Mouse (Mus musculus) kidney, embryonic 16.5 days (tissue): ENCODE results near the gene Gm17657. TPM values are rescaled to one million over a fixed set of nuclear protein-coding genes. Genes with fewer than 3 reads are reported as not detected.
A peak's percentile ranks its signal among the peaks of the same experiment; 100 is the strongest.
"Not testable (repeated sequence)": the region's sequence is repeated elsewhere in the genome, so short reads cannot be mapped to it uniquely, and the experiment has no call there.

Experiments used
- ATAC-seq: fragments of 200-750 bp; cut with Nextera tagmentation; 2 replicates; pipeline ENCODE4 v1.8.0; 2017; ENCODE audit warnings: moderate TSS enrichment; ENCODE audit not compliant: low FRiP score, low TSS enrichment
- H3K27ac ChIP-seq: fragments of 300-500 bp; sonication (generic); 2 replicates; pipeline ENCODE4 v1.5.1; 2014; ENCODE audit warnings: low read length
- H3K27me3 ChIP-seq: fragments of 300-500 bp; sonication (generic); 2 replicates; pipeline ENCODE4 v1.6.1; 2014; ENCODE audit warnings: low read length, control low read depth, mixed read lengths; ENCODE audit not compliant: insufficient read depth
- H3K36me3 ChIP-seq: fragments of 300-500 bp; sonication (generic); 2 replicates; pipeline ENCODE4 v1.6.1; 2014; ENCODE audit warnings: low read length, control low read depth, mixed read lengths; ENCODE audit not compliant: insufficient read depth
- H3K4me1 ChIP-seq: fragments of 300-500 bp; sonication (generic); 2 replicates; pipeline ENCODE4 v1.6.1; 2014; ENCODE audit warnings: low read length, control low read depth, mixed read lengths; ENCODE audit not compliant: insufficient read depth
- H3K4me2 ChIP-seq: fragments of 300-500 bp; sonication (generic); replicated peaks from 2 replicates; pipeline ENCODE4 v1.6.1; 2014; ENCODE audit warnings: low read depth, low read length
- H3K4me3 ChIP-seq: fragments of 300-500 bp; sonication (generic); 2 replicates; pipeline ENCODE4 v1.5.1; 2014; ENCODE audit warnings: mild to moderate bottlenecking, low read length
- H3K9ac ChIP-seq: fragments of 300-500 bp; sonication (generic); replicated peaks from 2 replicates; pipeline ENCODE4 v1.6.1; 2014; ENCODE audit warnings: low read length
- H3K9me3 ChIP-seq: fragments of 300-500 bp; sonication (generic); 2 replicates; pipeline ENCODE4 v1.6.1; 2016; ENCODE audit warnings: low read length, control low read depth
- WGBS: fragments of 180-500 bp; shearing (Covaris S2); extraction: QIAGEN DNeasy Blood & Tissue Kit; methylation state at CpG from one replicate; pipeline ENCODE4 v1.1.7; 2014; 5-methylcytosine and 5-hydroxymethylcytosine counted together
- polyA plus RNA-seq: library from polyadenylated mRNA; unstranded; fragments of >200 nt; fragmentation: Nextera tagmentation; extraction: Ambion mirVana; gene quantifications from 2 replicates; pipeline ENCODE4 v1.2.1, GENCODE M21; 2015

Gene Gm17657
- polyA plus RNA-seq, 1 experiment from 2014 or later, result not detected

- no peak for ATAC-seq
- Histone ChIP-seq H3K9me3 (no peaks in the 10 kb centered on the region), H3K4me3 (no peak overlapping the region)
Observed at GRCm38 (mm10) chr17:29510691-29511090, 38.7 kb downstream of the Gm17657 start.

DNA sequence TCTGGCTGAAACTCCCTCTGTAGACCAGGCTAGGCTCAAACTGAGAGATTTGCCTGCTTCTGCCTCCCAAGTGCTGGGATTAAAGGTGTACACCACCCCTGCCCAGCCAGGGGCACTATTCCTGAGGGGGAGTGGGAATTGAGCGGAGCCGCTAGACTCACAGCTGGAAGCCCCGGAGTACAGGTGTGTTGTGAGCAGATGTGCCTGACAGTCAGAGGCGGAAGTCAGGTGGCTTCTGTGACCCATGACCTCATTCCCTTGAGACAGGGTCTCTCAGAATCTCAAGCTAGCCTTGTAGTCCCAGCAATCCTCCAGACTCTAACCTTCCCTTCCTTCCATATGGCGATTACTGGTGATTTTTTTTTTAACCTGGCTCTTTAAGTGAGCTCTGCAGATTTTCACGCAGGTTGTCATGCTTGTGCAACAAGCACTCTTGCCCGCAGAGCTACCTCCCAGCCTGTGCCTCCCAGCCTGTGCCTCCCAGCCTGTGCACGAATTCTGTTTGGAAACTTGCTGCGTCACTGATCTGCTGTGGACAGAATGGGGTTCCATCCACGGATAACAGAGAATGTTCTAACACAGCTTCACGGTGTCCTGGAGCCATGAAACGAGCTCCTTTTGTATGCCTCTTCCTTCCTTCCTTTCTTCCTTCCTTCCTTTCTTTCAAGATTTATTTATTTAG, 40.4 kb downstream of the Gm17657 start:
- no peaks in the 10 kb centered on the region for H3K36me3 ChIP-seq
- no peaks in the 10 kb centered on the region for H3K9me3 ChIP-seq
- no peak overlapping the region for H3K9ac ChIP-seq
- no peaks in the 10 kb centered on the region for H3K27me3 ChIP-seq
- H3K4me2 ChIP-seq, result no peak overlapping the region
- no peak overlapping the region for H3K27ac ChIP-seq
- ATAC-seq, result no peak
- H3K4me3 ChIP-seq, result no peak overlapping the region
- peaks cover 3% of the 10 kb centered on the region; the same call in 1 of the 2 replicates for H3K4me1 ChIP-seq
- 71% methylated on average over 12 of the region's 12 CpGs for WGBS

More at GRCm38 (mm10) chr17:29510691-29511090, 38.7 kb downstream of the Gm17657 start:
- peaks cover 3% of the 10 kb centered on the region; the same call in 1 of the 2 replicates for H3K4me1 ChIP-seq
- H3K9ac ChIP-seq, result no peak overlapping the region
- H3K4me2 ChIP-seq, result no peak overlapping the region
- H3K27ac ChIP-seq, result no peak overlapping the region
- H3K27me3 ChIP-seq, result no peaks in the 10 kb centered on the region
- WGBS, result 52% methylated on average over 8 of the region's 8 CpGs
- H3K36me3 ChIP-seq, result no peaks in the 10 kb centered on the region

GRCm38 (mm10) chr17:29503700-29504099, 45.7 kb downstream of the Gm17657 start:
- no peak overlapping the region for H3K9ac ChIP-seq
- peak overlapping the region; percentile 51; the same call in 1 of the 2 replicates for H3K4me2 ChIP-seq
- H3K4me1 ChIP-seq, result peaks cover 12% of the 10 kb centered on the region
- 84% methylated on average over 5 of the region's 5 CpGs for WGBS
- no peak for ATAC-seq
- H3K27ac ChIP-seq, result no peak overlapping the region
- H3K4me3 ChIP-seq, result no peak overlapping the region
- H3K27me3 ChIP-seq, result no peaks in the 10 kb centered on the region
- H3K36me3 ChIP-seq, result no peaks in the 10 kb centered on the region
- no peaks in the 10 kb centered on the region for H3K9me3 ChIP-seq

GRCm38 (mm10) chr17:29502669-29503665, 46.5 kb downstream of the Gm17657 start:
- H3K27ac ChIP-seq, result peak overlapping the region; percentile 51; the same call in 1 of the 2 replicates
- no peaks in the 10 kb centered on the region for H3K36me3 ChIP-seq
- peak overlapping the region; percentile 51 for H3K4me2 ChIP-seq
- 12% methylated on average over 32 of the region's 32 CpGs for WGBS
- H3K9ac ChIP-seq, result peak overlapping the region; percentile 32; the same call in 1 of the 2 replicates
- H3K9me3 ChIP-seq, result no peaks in the 10 kb centered on the region
- H3K4me3 ChIP-seq, result peak overlapping the region; percentile 32
- no peaks in the 10 kb centered on the region for H3K27me3 ChIP-seq
- ATAC-seq, result no peak
- H3K4me1 ChIP-seq, result peaks cover 12% of the 10 kb centered on the region

DNA sequence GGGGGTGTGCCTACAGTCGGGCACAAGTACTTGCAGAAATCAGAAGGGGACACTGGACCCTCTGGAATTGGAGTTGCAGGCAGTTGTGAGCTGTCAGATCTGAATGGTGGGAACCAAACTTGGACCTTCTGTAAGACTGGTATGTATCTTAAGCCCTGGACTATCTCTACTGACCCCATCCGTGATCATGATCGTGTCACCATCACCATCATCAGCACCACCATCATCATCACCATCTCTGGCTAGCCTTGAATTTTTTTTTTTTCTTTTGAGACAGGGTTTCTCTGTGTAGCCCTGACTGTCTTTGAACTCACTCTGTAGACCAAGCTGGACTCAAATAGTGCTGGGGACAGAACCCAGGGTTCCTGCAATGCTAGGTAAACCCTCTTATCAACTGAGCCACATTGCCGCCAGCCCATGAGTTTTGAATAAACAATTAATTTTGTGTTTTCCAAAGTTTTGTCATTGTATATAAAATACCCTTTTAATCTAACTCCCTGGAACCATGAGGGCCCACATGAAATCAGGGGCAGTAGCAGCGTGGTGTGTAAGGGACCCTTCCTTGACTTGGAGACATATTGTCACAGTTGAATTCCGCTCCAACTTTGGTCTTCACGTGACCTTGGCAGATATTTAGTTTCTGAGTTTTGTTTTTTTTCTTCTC, 47.3 kb downstream of the Gm17657 start:
- ATAC-seq, result no peak
- Histone ChIP-seq H3K9me3 (no peaks in the 10 kb centered on the region), H3K27me3 (no peaks in the 10 kb centered on the region), H3K4me1 (peaks cover 12% of the 10 kb centered on the region), H3K9ac (no peak overlapping the region), H3K4me2 (peak overlapping the region; percentile 51), H3K4me3 (no peak overlapping the region), H3K27ac (peak overlapping the region; percentile 40; the same call in 1 of the 2 replicates), H3K36me3 (no peaks in the 10 kb centered on the region)
- 66% methylated on average over 7 of the region's 7 CpGs for WGBS

DNA sequence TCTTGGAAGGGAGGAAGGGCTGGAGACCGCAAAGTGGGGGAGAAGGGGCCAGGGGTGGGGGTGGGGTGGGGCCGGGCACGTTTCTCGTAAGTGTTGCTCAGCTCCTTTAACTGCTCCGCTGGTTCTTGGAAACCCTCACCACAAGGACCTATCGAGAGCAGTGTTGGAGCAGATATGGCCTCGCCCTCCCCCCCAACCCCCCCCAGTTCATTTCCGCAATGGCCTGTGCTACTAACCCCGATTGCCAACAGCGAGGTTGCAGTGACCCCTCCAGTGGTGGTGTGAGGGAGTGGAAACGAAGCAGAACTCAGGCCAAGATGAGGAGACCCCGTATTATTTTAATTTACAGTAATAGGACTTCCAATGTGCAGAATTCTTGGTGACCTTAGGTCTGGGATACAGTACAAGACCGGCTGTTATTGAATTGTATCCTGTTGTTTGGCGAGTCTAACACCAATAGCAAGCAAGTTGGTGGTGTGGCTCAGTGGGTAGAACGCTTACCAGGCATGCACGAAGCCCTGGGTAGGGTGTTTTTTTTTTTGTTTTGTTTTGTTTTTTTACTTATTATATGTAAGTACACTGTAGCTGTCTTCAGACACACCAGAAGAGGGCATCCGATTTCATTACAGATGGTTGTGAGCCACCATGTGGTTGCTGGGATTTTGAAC, 48.5 kb downstream of the Gm17657 start:
- Histone ChIP-seq H3K4me1 (peaks cover 12% of the 10 kb centered on the region), H3K4me2 (no peak overlapping the region), H3K27me3 (no peaks in the 10 kb centered on the region), H3K9ac (no peak overlapping the region), H3K27ac (no peak overlapping the region), H3K9me3 (no peaks in the 10 kb centered on the region), H3K36me3 (no peaks in the 10 kb centered on the region), H3K4me3 (no peak overlapping the region)
- WGBS, result 70% methylated on average over 17 of the region's 17 CpGs
- ATAC-seq, result peak; percentile 35; the same call in 1 of the 2 replicates

DNA sequence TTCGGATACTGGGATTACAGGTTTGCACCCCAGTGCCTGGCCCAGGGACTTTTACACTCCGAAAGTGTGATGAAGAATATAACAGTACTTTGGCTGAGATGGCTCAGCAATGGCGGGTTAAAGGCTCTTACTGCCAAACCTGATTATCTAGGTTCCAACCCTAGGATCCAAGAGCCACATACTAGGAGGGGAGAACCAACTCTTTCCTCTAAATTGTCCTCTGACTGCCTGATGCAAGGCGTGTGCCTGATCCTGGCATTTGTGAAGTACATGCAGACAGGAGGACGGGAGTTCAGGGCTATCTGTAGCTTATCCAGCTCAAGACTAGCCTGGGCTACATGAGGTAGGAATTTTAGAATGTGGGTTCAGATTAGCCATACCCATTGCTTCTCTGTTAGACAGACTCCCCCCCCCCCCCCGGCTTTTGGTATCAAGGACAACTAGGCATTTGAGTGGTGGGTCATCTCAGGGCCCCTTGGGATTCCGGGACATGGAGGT, 49.1 kb downstream of the Gm17657 start:
- H3K4me3 ChIP-seq, result no peak overlapping the region
- H3K9ac ChIP-seq, result no peak overlapping the region
- WGBS, result 83% methylated on average over 7 of the region's 7 CpGs
- H3K4me2 ChIP-seq, result no peak overlapping the region
- H3K36me3 ChIP-seq, result no peaks in the 10 kb centered on the region
- no peaks in the 10 kb centered on the region for H3K27me3 ChIP-seq
- H3K4me1 ChIP-seq, result peaks cover 12% of the 10 kb centered on the region
- no peak for ATAC-seq
- H3K9me3 ChIP-seq, result no peaks in the 10 kb centered on the region
- no peak overlapping the region for H3K27ac ChIP-seq

- Histone ChIP-seq H3K27me3 (no peaks in the 10 kb centered on the region), H3K36me3 (peaks cover 4% of the 10 kb centered on the region; the same call in 1 of the 2 replicates), H3K27ac (no peak overlapping the region), H3K4me1 (peaks cover 15% of the 10 kb centered on the region), H3K9me3 (no peaks in the 10 kb centered on the region), H3K9ac (no peak overlapping the region), H3K4me2 (no peak overlapping the region), H3K4me3 (no peak overlapping the region)
- ATAC-seq, result no peak
- WGBS, result 69% methylated on average over 6 of the region's 6 CpGs
Observed at GRCm38 (mm10) chr17:29499511-29499910, 49.9 kb downstream of the Gm17657 start.

- not testable (repeated sequence) for H3K9me3 ChIP-seq, ATAC-seq, H3K9ac ChIP-seq, H3K4me3 ChIP-seq, H3K27me3 ChIP-seq, H3K36me3 ChIP-seq, H3K4me2 ChIP-seq, H3K27ac ChIP-seq
- 92% methylated on average over 2 of the region's 2 CpGs for WGBS
- H3K4me1 ChIP-seq, result peaks cover 15% of the 10 kb centered on the region
Observed at GRCm38 (mm10) chr17:29498952-29499351, 50.5 kb downstream of the Gm17657 start.
